Mouse (Mus musculus) stomach, embryonic 16.5 days (tissue): ENCODE measurements around the gene Zpr1. TPM values are rescaled to one million over a fixed set of nuclear protein-coding genes. Genes with fewer than 3 reads are reported as not detected.

Experiments
- ATAC-seq: fragments of 200-750 bp; cut with Nextera tagmentation; 2 replicates; pipeline ENCODE4 v1.8.0; 2017; ENCODE audit warnings: moderate number of reproducible peaks, moderate TSS enrichment; ENCODE audit not compliant: insufficient read depth, low FRiP score
- H3K27ac ChIP-seq: fragments of 300-500 bp; sonication (generic); 2 replicates; pipeline ENCODE4 v1.5.1; 2014; ENCODE audit warnings: low read length
- H3K27me3 ChIP-seq: fragments of 300-500 bp; sonication (generic); 2 replicates; pipeline ENCODE4 v1.6.1; 2014; ENCODE audit warnings: low read length, control low read depth, mixed read lengths; ENCODE audit not compliant: control insufficient read depth, insufficient read depth
- H3K36me3 ChIP-seq: fragments of 300-500 bp; sonication (generic); 2 replicates; pipeline ENCODE4 v1.6.1; 2014; ENCODE audit warnings: low read length; ENCODE audit not compliant: control insufficient read depth, insufficient read depth
- H3K4me1 ChIP-seq: fragments of 300-500 bp; sonication (generic); 2 replicates; pipeline ENCODE4 v1.6.1; 2014; ENCODE audit warnings: low read length, control low read depth, mixed read lengths; ENCODE audit not compliant: control insufficient read depth, insufficient read depth
- H3K4me2 ChIP-seq: fragments of 300-500 bp; sonication (generic); 2 replicates; pipeline ENCODE4 v1.6.1; 2014; ENCODE audit warnings: low read depth, low read length, mixed read lengths
- H3K4me3 ChIP-seq: fragments of 300-500 bp; sonication (generic); replicated peaks from 2 replicates; pipeline ENCODE4 v1.5.1; 2014; ENCODE audit warnings: mild to moderate bottlenecking, low read length
- H3K9ac ChIP-seq: fragments of 300-500 bp; sonication (generic); 2 replicates; pipeline ENCODE4 v1.6.1; 2014; ENCODE audit warnings: low read length
- H3K9me3 ChIP-seq: fragments of 300-500 bp; sonication (generic); replicated peaks from 2 replicates; pipeline ENCODE4 v1.6.1; 2016; ENCODE audit warnings: low read length, control low read depth; ENCODE audit not compliant: control insufficient read depth
- WGBS: fragments of 180-500 bp; shearing (Covaris S2); extraction: QIAGEN DNeasy Blood & Tissue Kit; methylation state at CpG from one replicate; pipeline ENCODE4 v1.1.7; 2014; 5-methylcytosine and 5-hydroxymethylcytosine counted together
- polyA plus RNA-seq: library from polyadenylated mRNA; unstranded; fragments of >200 nt; fragmentation: Nextera tagmentation; extraction: Ambion mirVana; gene quantifications from 2 replicates; pipeline ENCODE4 v1.2.1, GENCODE M21; 2015

Zpr1 gene
- polyA plus RNA-seq: 48.5 and 51.8 TPM in 2 replicates

- peak within 1 kb of the TSS; percentile 66 for H3K27ac ChIP-seq
- H3K4me3 ChIP-seq: peak within 1 kb of the TSS; percentile 76
- WGBS: 5% methylated on average over 45 of the region's 45 CpGs
- H3K27me3 ChIP-seq: peaks cover 7% of the 10 kb centered on the region
- peak within 1 kb of the TSS; percentile 85 for H3K9ac ChIP-seq
- peak within 1 kb of the TSS; percentile 63 for H3K4me2 ChIP-seq
- peak; percentile 98 for ATAC-seq
- H3K9me3 ChIP-seq: no peaks in the 10 kb centered on the region
- H3K36me3 ChIP-seq: peaks cover 19% of the 10 kb centered on the region
- no peaks in the 10 kb centered on the region for H3K4me1 ChIP-seq
Observed at GRCm38 (mm10) chr9:46272677-46273454, at the start of gene Zpr1. Gene Zpr1, plus strand, starts transcription at chr9:46273064.

GRCm38 (mm10) chr9:46223090-46223489, 49.8 kb upstream of the Zpr1 start:
- H3K4me3 ChIP-seq: no peak overlapping the region
- no peak overlapping the region for H3K4me2 ChIP-seq
- 80% methylated on average over 6 of the region's 6 CpGs for WGBS
- H3K27me3 ChIP-seq: no peaks in the 10 kb centered on the region
- H3K9ac ChIP-seq: no peak overlapping the region
- H3K27ac ChIP-seq: no peak overlapping the region
- H3K36me3 ChIP-seq: peaks cover 14% of the 10 kb centered on the region; the same call in 1 of the 2 replicates
- no peaks in the 10 kb centered on the region for H3K4me1 ChIP-seq
- H3K9me3 ChIP-seq: no peaks in the 10 kb centered on the region
- no peak for ATAC-seq

- no peak overlapping the region; the same call in 1 of the 2 replicates for H3K27ac ChIP-seq
- no peak overlapping the region for H3K4me2 ChIP-seq
- no peak overlapping the region for H3K9ac ChIP-seq
- H3K36me3 ChIP-seq: peaks cover 14% of the 10 kb centered on the region; the same call in 1 of the 2 replicates
- no peaks in the 10 kb centered on the region for H3K27me3 ChIP-seq
- WGBS: 68% methylated on average over 3 of the region's 3 CpGs
- H3K4me3 ChIP-seq: no peak overlapping the region
- H3K9me3 ChIP-seq: no peaks in the 10 kb centered on the region
- ATAC-seq: peak; percentile 45
- H3K4me1 ChIP-seq: peaks cover 2% of the 10 kb centered on the region; the same call in 1 of the 2 replicates
Observed at GRCm38 (mm10) chr9:46224101-46224500, 48.8 kb upstream of the Zpr1 start.

- Histone ChIP-seq H3K4me2 (no peak overlapping the region), H3K9ac (no peak overlapping the region), H3K4me1 (peaks cover 5% of the 10 kb centered on the region), H3K36me3 (peaks cover 10% of the 10 kb centered on the region; the same call in 1 of the 2 replicates), H3K9me3 (no peaks in the 10 kb centered on the region), H3K27me3 (no peaks in the 10 kb centered on the region), H3K4me3 (no peak overlapping the region), H3K27ac (no peak overlapping the region)
- 56% methylated on average over 5 of the region's 5 CpGs for WGBS
- ATAC-seq: no peak
Observed at GRCm38 (mm10) chr9:46224945-46225660, 47.8 kb upstream of the Zpr1 start.

- H3K9me3 ChIP-seq: no peaks in the 10 kb centered on the region
- no peaks in the 10 kb centered on the region for H3K27me3 ChIP-seq
- H3K9ac ChIP-seq: no peak overlapping the region
- no peak for ATAC-seq
- H3K4me2 ChIP-seq: no peak overlapping the region
- H3K4me3 ChIP-seq: no peak overlapping the region
- H3K36me3 ChIP-seq: no peaks in the 10 kb centered on the region
- WGBS: 73% methylated on average over 3 of the region's 3 CpGs
- H3K27ac ChIP-seq: no peak overlapping the region
- peaks cover 9% of the 10 kb centered on the region for H3K4me1 ChIP-seq
Observed at GRCm38 (mm10) chr9:46227064-46227614, 45.7 kb upstream of the Zpr1 start.

GRCm38 (mm10) chr9:46228491-46228890, 44.4 kb upstream of the Zpr1 start, which contains the start of gene Apoa1:
Gene Apoa1, plus strand, starts transcription at chr9:46228580.
- Histone ChIP-seq H3K9me3 (no peaks in the 10 kb centered on the region), H3K9ac (no peak within 1 kb of the TSS; the same call in 1 of the 2 replicates), H3K27ac (no peak within 1 kb of the TSS), H3K4me3 (no peak within 1 kb of the TSS), H3K4me1 (peaks cover 9% of the 10 kb centered on the region), H3K36me3 (no peaks in the 10 kb centered on the region), H3K4me2 (0 out of 2 replicates have a peak within 1 kb of the TSS, but pooled peaks have one; percentile 14), H3K27me3 (no peaks in the 10 kb centered on the region)
- no peak for ATAC-seq
- 40% methylated on average over 9 of the region's 9 CpGs for WGBS

- 16% methylated on average over 37 of the region's 37 CpGs for WGBS
Observed at GRCm38 (mm10) chr9:46229573-46230449, 43.1 kb upstream of the Zpr1 start.

GRCm38 (mm10) chr9:46230450-46230975, 42.4 kb upstream of the Zpr1 start:
- WGBS: 20% methylated on average over 13 of the region's 13 CpGs
- peaks cover 9% of the 10 kb centered on the region for H3K4me1 ChIP-seq
- peak overlapping the region; percentile 68 for H3K4me2 ChIP-seq
- H3K9me3 ChIP-seq: no peaks in the 10 kb centered on the region
- H3K27ac ChIP-seq: no peak overlapping the region
- H3K27me3 ChIP-seq: no peaks in the 10 kb centered on the region
- ATAC-seq: no peak
- H3K4me3 ChIP-seq: peak overlapping the region; percentile 48
- H3K36me3 ChIP-seq: no peaks in the 10 kb centered on the region
- H3K9ac ChIP-seq: peak overlapping the region; percentile 71

More at GRCm38 (mm10) chr9:46229573-46230449, 43.1 kb upstream of the Zpr1 start:
- Histone ChIP-seq H3K27ac (no peak overlapping the region), H3K4me2 (peak overlapping the region; percentile 68), H3K9ac (peak overlapping the region; percentile 71), H3K4me1 (peaks cover 9% of the 10 kb centered on the region), H3K36me3 (no peaks in the 10 kb centered on the region), H3K9me3 (no peaks in the 10 kb centered on the region), H3K4me3 (peak overlapping the region; percentile 48), H3K27me3 (no peaks in the 10 kb centered on the region)
- peak; percentile 88 for ATAC-seq
